Mouse (Mus musculus) testis, adult 2 months (tissue): ENCODE data around the gene Ccr6.

Experiments used
- CTCF ChIP-seq: fragments of 200-500 bp; IDR thresholded peaks from 2 replicates; pipeline ENCODE4 v1.5.1; 2012; ENCODE audit warnings: low read depth, mild to moderate bottlenecking, inconsistent platforms, low read length, moderate library complexity; ENCODE audit not compliant: control insufficient read depth, insufficient read depth, insufficient replicate concordance
- POLR2A ChIP-seq: fragments of 200-500 bp; IDR thresholded peaks from 2 replicates; pipeline ENCODE4 v1.6.1; 2012; ENCODE audit warnings: low read depth, mild to moderate bottlenecking, inconsistent platforms, low read length, moderate library complexity; ENCODE audit not compliant: control insufficient read depth

DNA sequence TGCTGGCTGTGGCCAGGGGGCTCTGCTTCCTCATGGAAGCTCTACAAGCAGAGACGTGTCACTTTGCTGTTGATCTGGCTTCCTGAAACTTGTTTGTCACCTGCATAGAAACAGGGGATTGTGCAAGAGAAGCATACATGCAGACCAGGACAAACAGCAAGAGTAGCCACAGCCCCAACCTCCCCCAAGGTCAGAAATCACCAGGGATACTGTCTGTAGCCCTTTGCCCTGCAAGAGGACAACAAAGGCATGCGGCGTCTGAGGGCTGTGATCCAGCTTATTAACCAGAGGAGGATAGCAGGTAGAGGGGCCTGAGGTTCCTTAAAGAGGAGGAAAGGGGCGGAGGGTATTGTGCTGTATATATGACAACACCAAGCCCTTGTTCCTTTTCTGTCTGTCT, 40.2 kb downstream of the Ccr6 start:
- TF ChIP-seq POLR2A (no peak), CTCF (no peak)
